Mouse (Mus musculus) neutrophil, adult 5-6 weeks (primary cell): ENCODE measurements around the gene Ccdc88c. TPM values are rescaled to one million over a fixed set of nuclear protein-coding genes. Genes with fewer than 3 reads are reported as not detected.

ENCODE experiments used
- ATAC-seq: fragments of 151-379, 151-347 bp; 2 replicates; pipeline ENCODE4 v1.8.0; 2017; ENCODE audit warnings: mild to moderate bottlenecking, moderate TSS enrichment; ENCODE audit not compliant: insufficient number of reproducible peaks, poor library complexity, low FRiP score, severe bottlenecking; ENCODE audit errors: extremely low read depth
- total RNA-seq: library from RNA; stranded (forward); fragments of 200-1000 nt; gene quantifications from 2 replicates; pipeline ENCODE4 v1.2.3, GENCODE M21; 2017

The Ccdc88c gene
- 283 and 312 TPM in 2 replicates for total RNA-seq

GRCm38 (mm10) chr12:101028954-101029731 lies at the start of gene Ccdc88c:
Gene Ccdc88c, minus strand, starts transcription at chr12:101029056.
- ATAC-seq, result peak; percentile 68

- ATAC-seq, result no peak
Observed at GRCm38 (mm10) chr12:101077955-101078354, 49.1 kb upstream of the Ccdc88c start.

GRCm38 (mm10) chr12:101075433-101075832 lies 46.6 kb upstream of the Ccdc88c start:
- no peak for ATAC-seq

GRCm38 (mm10) chr12:101074821-101075429 lies 46.1 kb upstream of the Ccdc88c start:
- no peak for ATAC-seq

- no peak for ATAC-seq
Observed at GRCm38 (mm10) chr12:101069813-101070212, 41.0 kb upstream of the Ccdc88c start.

- ATAC-seq, result no peak
Observed at GRCm38 (mm10) chr12:101066329-101066728, 37.5 kb upstream of the Ccdc88c start.

GRCm38 (mm10) chr12:101039956-101040355 lies 11.1 kb upstream of the Ccdc88c start:
- no peak for ATAC-seq

GRCm38 (mm10) chr12:101028247-101028953 lies 456 bp downstream of the Ccdc88c start:
- ATAC-seq, result peak; percentile 11; the same call in 1 of the 2 replicates

- no peak for ATAC-seq
Observed at GRCm38 (mm10) chr12:101027451-101028246, 1.2 kb downstream of the Ccdc88c start.

GRCm38 (mm10) chr12:101026946-101027345 lies 1.9 kb downstream of the Ccdc88c start:
- ATAC-seq, result no peak

GRCm38 (mm10) chr12:101026518-101026917 lies 2.3 kb downstream of the Ccdc88c start:
- no peak for ATAC-seq

- ATAC-seq, result no peak
Observed at GRCm38 (mm10) chr12:101026025-101026424, 2.8 kb downstream of the Ccdc88c start.

GRCm38 (mm10) chr12:101025379-101025778 lies 3.5 kb downstream of the Ccdc88c start:
- ATAC-seq, result no peak

GRCm38 (mm10) chr12:101024824-101025223 lies 4.0 kb downstream of the Ccdc88c start:
- ATAC-seq, result no peak

- no peak for ATAC-seq
Observed at GRCm38 (mm10) chr12:101023143-101023542, 5.7 kb downstream of the Ccdc88c start.

- no peak for ATAC-seq
Observed at GRCm38 (mm10) chr12:101022353-101022752, 6.5 kb downstream of the Ccdc88c start.

GRCm38 (mm10) chr12:101021484-101022226 lies 7.2 kb downstream of the Ccdc88c start:
- no peak for ATAC-seq
